Mouse (Mus musculus) limb, embryonic 14.5 days (tissue): ENCODE results near the gene Cald1. TPM values are rescaled to one million over a fixed set of nuclear protein-coding genes. Genes with fewer than 3 reads are reported as not detected.

Source experiments
- ATAC-seq: fragments of 200-750 bp; cut with Nextera tagmentation; 2 replicates; pipeline ENCODE4 v1.8.0; 2017; ENCODE audit warnings: low read depth, moderate number of reproducible peaks, moderate TSS enrichment; ENCODE audit not compliant: low FRiP score
- DNase-seq: peaks from one replicate; pipeline ENCODE4 v3.0.0-alpha.2; 2015; ENCODE audit warnings: low spot score
- H3K27ac ChIP-seq: fragments of 300-500 bp; sonication (generic); replicated peaks from 2 replicates; pipeline ENCODE4 v1.5.1; 2014; ENCODE audit warnings: low read depth, mild to moderate bottlenecking, low read length, moderate library complexity, mixed read lengths
- H3K27me3 ChIP-seq: fragments of 300-500 bp; sonication (generic); 2 replicates; pipeline ENCODE4 v1.6.1; 2014; ENCODE audit warnings: low read length, mixed read lengths; ENCODE audit not compliant: control insufficient read depth, insufficient read depth
- H3K36me3 ChIP-seq: fragments of 300-500 bp; sonication (generic); 2 replicates; pipeline ENCODE4 v1.6.1; 2014; ENCODE audit warnings: mild to moderate bottlenecking, low read length, moderate library complexity, mixed read lengths; ENCODE audit not compliant: control insufficient read depth, insufficient read depth
- H3K4me1 ChIP-seq: fragments of 300-500 bp; sonication (generic); 2 replicates; pipeline ENCODE4 v1.6.1; 2014; ENCODE audit warnings: antibody characterized with exemption, low read length, mixed read lengths; ENCODE audit not compliant: control insufficient read depth, insufficient read depth
- H3K4me2 ChIP-seq: fragments of 300-500 bp; sonication (generic); replicated peaks from 2 replicates; pipeline ENCODE4 v1.6.1; 2014; ENCODE audit warnings: low read depth, mild to moderate bottlenecking, low read length, moderate library complexity; ENCODE audit not compliant: severe bottlenecking
- H3K4me3 ChIP-seq: fragments of 300-500 bp; sonication (generic); replicated peaks from 2 replicates; pipeline ENCODE4 v1.5.1; 2014; ENCODE audit warnings: low read length
- H3K9ac ChIP-seq: fragments of 300-500 bp; sonication (generic); 2 replicates; pipeline ENCODE4 v1.6.1; 2014; ENCODE audit warnings: mild to moderate bottlenecking, low read depth, low read length, moderate library complexity; ENCODE audit not compliant: severe bottlenecking
- H3K9me3 ChIP-seq: fragments of 300-500 bp; sonication (generic); 2 replicates; pipeline ENCODE4 v1.6.1; 2016; ENCODE audit warnings: low read length; ENCODE audit not compliant: control insufficient read depth
- POLR2A ChIP-seq: fragments of 200-500 bp; IDR thresholded peaks from 2 replicates; pipeline ENCODE4 v1.8.0; 2012; ENCODE audit warnings: inconsistent platforms, mild to moderate bottlenecking, moderate library complexity, borderline replicate concordance; ENCODE audit not compliant: insufficient read depth, insufficient read length; ENCODE audit errors: extremely low read depth
- WGBS: fragments of 180-500 bp; shearing (Covaris S2); extraction: QIAGEN DNeasy Blood & Tissue Kit; methylation state at CpG from one replicate; pipeline ENCODE4 v1.1.7; 2014; 5-methylcytosine and 5-hydroxymethylcytosine counted together
- polyA plus RNA-seq, 2 experiments: library from polyadenylated mRNA; depleted of rRNA in 1 of 2; stranded (reverse) in 1 of 2; unstranded in 1 of 2; fragments of >200 nt; fragmentation: Nextera tagmentation in 1 of 2; extraction: Ambion mirVana in 1 of 2; gene quantifications; 2 replicates each; pipeline versions ENCODE4 v1.2.1 to v1.2.3; 2012 to 2014

Cald1 gene
- polyA plus RNA-seq, 2 experiments, result 127 to 231 TPM

GRCm38 (mm10) chr6:34717651-34718050 lies 119.4 kb downstream of the Cald1 start:
- no peak overlapping the region for H3K9ac ChIP-seq
- DNase-seq, result no peak
- no peak overlapping the region for H3K4me3 ChIP-seq
- no peak for ATAC-seq
- H3K4me1 ChIP-seq, result peaks cover 52% of the 10 kb centered on the region
- no peak overlapping the region for H3K27ac ChIP-seq
- H3K4me2 ChIP-seq, result no peak overlapping the region
- H3K9me3 ChIP-seq, result no peaks in the 10 kb centered on the region
- TF ChIP-seq POLR2A, result no peak
- 63% methylated on average over 4 of the region's 4 CpGs for WGBS
- no peaks in the 10 kb centered on the region for H3K27me3 ChIP-seq
- H3K36me3 ChIP-seq, result peaks cover 4% of the 10 kb centered on the region; the same call in 1 of the 2 replicates

DNA sequence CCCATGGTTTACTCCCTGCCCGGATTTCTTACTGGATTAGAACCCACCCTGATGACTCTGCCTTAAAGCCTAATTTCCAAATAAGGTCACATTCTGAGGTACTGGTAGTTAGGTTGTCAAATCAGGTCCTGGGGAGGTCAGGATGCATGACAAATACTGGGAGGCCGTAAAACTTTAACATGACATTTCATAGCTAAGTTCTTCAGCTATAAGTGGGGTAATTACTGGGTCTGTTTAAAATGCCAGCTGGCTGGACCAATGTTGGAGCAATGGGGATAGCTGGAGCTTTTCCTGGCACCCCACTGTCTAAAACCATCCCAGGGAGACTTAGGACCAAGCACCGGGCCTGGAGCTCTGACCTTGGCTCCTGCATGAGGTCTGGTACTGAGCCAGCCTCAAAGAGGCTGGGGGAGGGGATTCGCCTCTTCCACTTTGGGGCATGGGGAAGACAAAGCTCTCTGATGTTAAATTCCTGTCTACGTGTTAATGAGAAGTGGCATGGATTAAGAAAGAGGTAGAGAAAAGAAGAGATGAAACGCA lies 120.9 kb downstream of the Cald1 start:
- peaks cover 4% of the 10 kb centered on the region; the same call in 1 of the 2 replicates for H3K36me3 ChIP-seq
- no peaks in the 10 kb centered on the region for H3K27me3 ChIP-seq
- H3K4me3 ChIP-seq, result no peak overlapping the region
- TF ChIP-seq POLR2A, result no peak
- no peak overlapping the region for H3K4me2 ChIP-seq
- no peak for ATAC-seq
- WGBS, result 49% methylated on average over 6 of the region's 6 CpGs
- no peaks in the 10 kb centered on the region; the same call in 1 of the 2 replicates for H3K9me3 ChIP-seq
- no peak overlapping the region for H3K9ac ChIP-seq
- no peak for DNase-seq
- H3K4me1 ChIP-seq, result peaks cover 47% of the 10 kb centered on the region
- no peak overlapping the region for H3K27ac ChIP-seq

GRCm38 (mm10) chr6:34720447-34720846 lies 122.1 kb downstream of the Cald1 start:
- DNase-seq (no peak), ATAC-seq (no peak)
- H3K4me3 ChIP-seq, result no peak overlapping the region
- H3K27ac ChIP-seq, result peak overlapping the region; percentile 19; the same call in 1 of the 2 replicates
- 51% methylated on average over 4 of the region's 4 CpGs for WGBS
- H3K9me3 ChIP-seq, result no peaks in the 10 kb centered on the region; the same call in none of the 2 replicates
- H3K36me3 ChIP-seq, result peaks cover 8% of the 10 kb centered on the region; the same call in 1 of the 2 replicates
- no peak for TF ChIP-seq POLR2A
- peaks cover 47% of the 10 kb centered on the region for H3K4me1 ChIP-seq
- no peaks in the 10 kb centered on the region for H3K27me3 ChIP-seq
- no peak overlapping the region for H3K9ac ChIP-seq
- H3K4me2 ChIP-seq, result no peak overlapping the region

DNA sequence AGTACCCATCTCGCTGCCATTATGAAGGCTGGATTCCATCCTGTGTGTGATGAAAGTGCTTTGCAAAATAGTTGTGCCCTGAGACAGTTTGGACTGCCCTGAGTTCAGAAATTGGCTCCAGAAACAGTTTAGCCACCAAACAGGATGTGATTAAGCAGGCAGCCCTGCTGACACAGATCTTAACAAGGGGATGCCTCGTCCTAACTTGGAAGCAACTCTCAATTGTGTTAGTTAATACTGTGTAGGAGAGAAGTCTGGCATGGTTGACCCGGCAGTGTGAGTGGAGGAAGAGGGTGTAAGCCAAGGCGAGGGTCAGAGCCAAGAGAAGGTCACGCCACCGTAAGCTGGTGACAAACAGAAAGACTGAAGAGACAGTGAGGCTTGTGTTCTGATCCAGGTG lies 123.4 kb downstream of the Cald1 start:
- 0 out of 2 replicates have a peak overlapping the region, but pooled peaks have one; percentile 16 for H3K27ac ChIP-seq
- 0 out of 2 replicates have a peak, but pooled peaks cover 4% of the 10 kb centered on the region for H3K36me3 ChIP-seq
- H3K9ac ChIP-seq, result no peak overlapping the region
- H3K4me1 ChIP-seq, result peaks cover 45% of the 10 kb centered on the region
- TF ChIP-seq POLR2A, result no peak
- no peak overlapping the region for H3K4me2 ChIP-seq
- WGBS, result 61% methylated on average over 6 of the region's 6 CpGs
- H3K4me3 ChIP-seq, result no peak overlapping the region
- no peaks in the 10 kb centered on the region for H3K27me3 ChIP-seq
- ATAC-seq (no peak), DNase-seq (no peak)
- no peaks in the 10 kb centered on the region; the same call in none of the 2 replicates for H3K9me3 ChIP-seq

DNA sequence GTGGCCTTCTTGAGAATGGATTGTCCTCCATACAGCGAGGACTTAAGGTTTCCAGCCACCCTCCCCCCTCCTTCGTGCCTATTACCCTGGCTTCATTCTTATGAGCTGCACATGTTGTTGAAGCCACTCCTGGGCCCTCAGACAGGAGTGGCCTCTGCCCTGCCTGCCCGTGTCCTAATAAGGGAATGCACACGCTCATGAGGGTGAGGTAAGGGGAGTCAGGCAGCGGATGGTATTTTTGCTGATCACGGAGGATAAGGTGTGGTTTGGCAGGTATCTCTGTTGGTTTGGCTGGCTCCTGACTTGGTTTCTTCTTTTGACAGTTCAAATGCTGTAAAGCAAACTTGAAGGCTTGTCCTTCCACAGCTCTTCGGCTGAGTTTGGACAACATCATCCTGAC lies 124.4 kb downstream of the Cald1 start:
- DNase-seq (no peak), ATAC-seq (no peak)
- Histone ChIP-seq H3K4me2 (no peak overlapping the region), H3K9me3 (no peaks in the 10 kb centered on the region; the same call in none of the 2 replicates), H3K9ac (no peak overlapping the region), H3K36me3 (0 out of 2 replicates have a peak, but pooled peaks cover 4% of the 10 kb centered on the region), H3K27ac (no peak overlapping the region), H3K4me3 (no peak overlapping the region), H3K4me1 (peaks cover 39% of the 10 kb centered on the region), H3K27me3 (no peaks in the 10 kb centered on the region)
- TF ChIP-seq POLR2A, result no peak
- 59% methylated on average over 7 of the region's 7 CpGs for WGBS
